Mouse (Mus musculus) neutrophil, adult 5-6 weeks (primary cell): ENCODE data around the gene Zfp536. TPM values are rescaled to one million over a fixed set of nuclear protein-coding genes. Genes with fewer than 3 reads are reported as not detected.

Experiments used
- ATAC-seq: fragments of 151-379, 151-347 bp; 2 replicates; pipeline ENCODE4 v1.8.0; 2017; ENCODE audit warnings: mild to moderate bottlenecking, moderate TSS enrichment; ENCODE audit not compliant: insufficient number of reproducible peaks, poor library complexity, low FRiP score, severe bottlenecking; ENCODE audit errors: extremely low read depth
- total RNA-seq: library from RNA; stranded (forward); fragments of 200-1000 nt; gene quantifications from 2 replicates; pipeline ENCODE4 v1.2.3, GENCODE M21; 2017

The Zfp536 gene
- not detected in 2 replicates for total RNA-seq

- no peak for ATAC-seq
These were observed at the start of gene Zfp536 for GRCm38 (mm10) chr7:37773312-37773702. Gene Zfp536, minus strand, starts transcription at chr7:37773641.

- ATAC-seq = no peak
These were observed 47.3 kb upstream of the Zfp536 start for GRCm38 (mm10) chr7:37820670-37821301.

GRCm38 (mm10) chr7:37818631-37819340, 45.3 kb upstream of the Zfp536 start:
- no peak for ATAC-seq

- ATAC-seq = no peak
These were observed 43.5 kb upstream of the Zfp536 start for GRCm38 (mm10) chr7:37816901-37817300.

- no peak for ATAC-seq
These were observed 41.5 kb upstream of the Zfp536 start for GRCm38 (mm10) chr7:37814844-37815406.

- ATAC-seq = no peak
These were observed 40.2 kb upstream of the Zfp536 start for GRCm38 (mm10) chr7:37813676-37814075.

- ATAC-seq = no peak
These were observed 36.5 kb upstream of the Zfp536 start for GRCm38 (mm10) chr7:37809908-37810307.

- ATAC-seq = no peak
These were observed 35.6 kb upstream of the Zfp536 start for GRCm38 (mm10) chr7:37809001-37809400.

- no peak for ATAC-seq
These were observed 27.7 kb upstream of the Zfp536 start for GRCm38 (mm10) chr7:37801160-37801559.

GRCm38 (mm10) chr7:37788721-37789120, 15.3 kb upstream of the Zfp536 start:
- no peak for ATAC-seq

- ATAC-seq = no peak
These were observed 2.1 kb upstream of the Zfp536 start for GRCm38 (mm10) chr7:37775502-37775901.

- no peak for ATAC-seq
These were observed 1.1 kb upstream of the Zfp536 start for GRCm38 (mm10) chr7:37774463-37774970.

GRCm38 (mm10) chr7:37773906-37774305, 465 bp upstream of the Zfp536 start:
- no peak for ATAC-seq

- ATAC-seq = no peak
These were observed 797 bp downstream of the Zfp536 start for GRCm38 (mm10) chr7:37772376-37773311.

GRCm38 (mm10) chr7:37771491-37772375, 1.7 kb downstream of the Zfp536 start:
- no peak for ATAC-seq

- no peak for ATAC-seq
These were observed 2.9 kb downstream of the Zfp536 start for GRCm38 (mm10) chr7:37770400-37771050.

- ATAC-seq = no peak
These were observed 3.7 kb downstream of the Zfp536 start for GRCm38 (mm10) chr7:37769526-37770399.
